Mouse (Mus musculus) midbrain, embryonic 11.5 days (tissue): ENCODE data around the gene Pth1r. TPM values are rescaled to one million over a fixed set of nuclear protein-coding genes. Genes with fewer than 3 reads are reported as not detected.
"Not testable (repeated sequence)": the region's sequence is repeated elsewhere in the genome, so short reads cannot be mapped to it uniquely, and the experiment has no call there.

ENCODE experiments used
- ATAC-seq: fragments of 200-750 bp; cut with Nextera tagmentation; 2 replicates; pipeline ENCODE4 v1.8.0; 2017; ENCODE audit warnings: moderate TSS enrichment, moderate library complexity; ENCODE audit not compliant: low FRiP score
- DNase-seq: peaks from one replicate; pipeline ENCODE4 v3.0.0; 2015; ENCODE audit warnings: low spot score; ENCODE audit errors: missing footprints
- H3K27ac ChIP-seq: fragments of 300-500 bp; sonication (generic); 2 replicates; pipeline ENCODE4 v1.5.1; 2014; ENCODE audit warnings: low read depth, low read length
- H3K27me3 ChIP-seq: fragments of 300-500 bp; sonication (generic); 2 replicates; pipeline ENCODE4 v1.6.1; 2014; ENCODE audit warnings: mild to moderate bottlenecking, low read length, moderate library complexity, mixed read lengths; ENCODE audit not compliant: control insufficient read depth, insufficient read depth
- H3K36me3 ChIP-seq: fragments of 300-500 bp; sonication (generic); 2 replicates; pipeline ENCODE4 v1.6.1; 2014; ENCODE audit warnings: mild to moderate bottlenecking, low read length, moderate library complexity, mixed read lengths; ENCODE audit not compliant: control insufficient read depth, insufficient read depth
- H3K4me1 ChIP-seq: fragments of 300-500 bp; sonication (generic); 2 replicates; pipeline ENCODE4 v1.6.1; 2014; ENCODE audit warnings: low read length; ENCODE audit not compliant: control insufficient read depth, insufficient read depth
- H3K4me2 ChIP-seq: fragments of 300-500 bp; sonication (generic); 2 replicates; pipeline ENCODE4 v1.6.1; 2014; ENCODE audit warnings: mild to moderate bottlenecking, moderate library complexity
- H3K4me3 ChIP-seq: fragments of 300-500 bp; sonication (generic); 2 replicates; pipeline ENCODE4 v1.5.1; 2014; ENCODE audit warnings: low read depth, low read length
- H3K9ac ChIP-seq: fragments of 300-500 bp; sonication (generic); 2 replicates; pipeline ENCODE4 v1.6.1; 2014; ENCODE audit warnings: low read length
- H3K9me3 ChIP-seq: fragments of 300-500 bp; sonication (generic); 2 replicates; pipeline ENCODE4 v1.6.1; 2016; ENCODE audit warnings: low read length; ENCODE audit not compliant: control insufficient read depth
- WGBS: fragments of 180-500 bp; shearing (Covaris S2); extraction: QIAGEN DNeasy Blood & Tissue Kit; methylation state at CpG from one replicate; pipeline ENCODE4 v1.1.7; 2014; 5-methylcytosine and 5-hydroxymethylcytosine counted together
- polyA plus RNA-seq: library from polyadenylated mRNA; unstranded; fragments of >200 nt; fragmentation: Nextera tagmentation; extraction: Ambion mirVana; gene quantifications from 2 replicates; pipeline ENCODE4 v1.2.1, GENCODE M21; 2014

The Pth1r gene
- polyA plus RNA-seq, 1 experiment from 2014 or later = 20.3 TPM

- ATAC-seq = no peak
- H3K4me3 ChIP-seq = no peak overlapping the region
- no peaks in the 10 kb centered on the region for H3K27me3 ChIP-seq
- H3K9me3 ChIP-seq = no peaks in the 10 kb centered on the region
- 0 out of 2 replicates have a peak, but pooled peaks cover 2% of the 10 kb centered on the region for H3K4me1 ChIP-seq
- no peak overlapping the region for H3K27ac ChIP-seq
- H3K9ac ChIP-seq = no peak overlapping the region
- WGBS = 91% methylated on average over 8 of the region's 8 CpGs
- DNase-seq = no peak
- H3K4me2 ChIP-seq = no peak overlapping the region
- H3K36me3 ChIP-seq = no peaks in the 10 kb centered on the region
Measured at GRCm38 (mm10) chr9:110685187-110685586, 61.8 kb downstream of the Pth1r start.

- 73% methylated on average over 6 of the region's 6 CpGs for WGBS
- no peak overlapping the region for H3K9ac ChIP-seq
Measured at GRCm38 (mm10) chr9:110684100-110684831, 62.7 kb downstream of the Pth1r start.

GRCm38 (mm10) chr9:110683574-110684099 is 63.3 kb downstream of the Pth1r start:
- no peaks in the 10 kb centered on the region for H3K9me3 ChIP-seq
- 72% methylated on average over 4 of the region's 4 CpGs for WGBS
- DNase-seq = no peak
- no peaks in the 10 kb centered on the region for H3K36me3 ChIP-seq
- no peak overlapping the region for H3K27ac ChIP-seq
- H3K4me2 ChIP-seq = no peak overlapping the region
- no peak overlapping the region for H3K4me3 ChIP-seq
- no peaks in the 10 kb centered on the region for H3K27me3 ChIP-seq
- no peak for ATAC-seq
- H3K9ac ChIP-seq = no peak overlapping the region
- H3K4me1 ChIP-seq = 0 out of 2 replicates have a peak, but pooled peaks cover 2% of the 10 kb centered on the region

More at GRCm38 (mm10) chr9:110684100-110684831, 62.7 kb downstream of the Pth1r start:
- 0 out of 2 replicates have a peak, but pooled peaks cover 2% of the 10 kb centered on the region for H3K4me1 ChIP-seq
- no peak for ATAC-seq
- H3K27ac ChIP-seq = no peak overlapping the region
- H3K4me2 ChIP-seq = no peak overlapping the region
- H3K36me3 ChIP-seq = no peaks in the 10 kb centered on the region
- no peaks in the 10 kb centered on the region for H3K27me3 ChIP-seq
- no peaks in the 10 kb centered on the region for H3K9me3 ChIP-seq
- no peak overlapping the region for H3K4me3 ChIP-seq
- DNase-seq = no peak

- 87% methylated on average over 3 of the region's 3 CpGs for WGBS
- ATAC-seq, H3K4me1 ChIP-seq: not testable (repeated sequence)
Measured at GRCm38 (mm10) chr9:110682697-110683096, 64.2 kb downstream of the Pth1r start.

GRCm38 (mm10) chr9:110682255-110682654 is 64.7 kb downstream of the Pth1r start:
- Histone ChIP-seq H3K27me3 (no peaks in the 10 kb centered on the region), H3K9ac (no peak overlapping the region), H3K36me3 (no peaks in the 10 kb centered on the region), H3K27ac (no peak overlapping the region), H3K4me3 (no peak overlapping the region), H3K4me2 (no peak overlapping the region), H3K4me1 (0 out of 2 replicates have a peak, but pooled peaks cover 2% of the 10 kb centered on the region), H3K9me3 (no peaks in the 10 kb centered on the region)
- no peak for DNase-seq
- ATAC-seq = no peak
- 83% methylated on average over 5 of the region's 5 CpGs for WGBS

More at GRCm38 (mm10) chr9:110682697-110683096, 64.2 kb downstream of the Pth1r start:
- not testable (repeated sequence) for H3K4me3 ChIP-seq, H3K9ac ChIP-seq, H3K27ac ChIP-seq, DNase-seq, H3K36me3 ChIP-seq, H3K4me2 ChIP-seq, H3K9me3 ChIP-seq, H3K27me3 ChIP-seq

GRCm38 (mm10) chr9:110681817-110682216 is 65.1 kb downstream of the Pth1r start:
- WGBS = 74% methylated on average over 9 of the region's 9 CpGs

GRCm38 (mm10) chr9:110680736-110681507 is 66.0 kb downstream of the Pth1r start:
- Histone ChIP-seq H3K27me3 (no peaks in the 10 kb centered on the region), H3K4me2 (no peak overlapping the region), H3K4me3 (no peak overlapping the region), H3K9me3 (no peaks in the 10 kb centered on the region), H3K36me3 (no peaks in the 10 kb centered on the region), H3K27ac (no peak overlapping the region; the same call in 1 of the 2 replicates), H3K4me1 (0 out of 2 replicates have a peak, but pooled peaks cover 2% of the 10 kb centered on the region), H3K9ac (no peak overlapping the region)
- no peak for ATAC-seq
- WGBS = 88% methylated on average over 7 of the region's 7 CpGs
- DNase-seq = no peak

More at GRCm38 (mm10) chr9:110681817-110682216, 65.1 kb downstream of the Pth1r start:
- Histone ChIP-seq H3K36me3 (no peaks in the 10 kb centered on the region), H3K4me1 (0 out of 2 replicates have a peak, but pooled peaks cover 2% of the 10 kb centered on the region), H3K27ac (no peak overlapping the region), H3K9ac (no peak overlapping the region), H3K27me3 (no peaks in the 10 kb centered on the region), H3K9me3 (no peaks in the 10 kb centered on the region), H3K4me2 (no peak overlapping the region), H3K4me3 (no peak overlapping the region)
- DNase-seq = no peak
- ATAC-seq = peak; percentile 46; the same call in 1 of the 2 replicates

- Histone ChIP-seq H3K4me2 (no peak overlapping the region), H3K36me3 (no peaks in the 10 kb centered on the region), H3K27me3 (no peaks in the 10 kb centered on the region), H3K4me1 (peaks cover 2% of the 10 kb centered on the region; the same call in 1 of the 2 replicates), H3K9ac (no peak overlapping the region), H3K27ac (no peak overlapping the region), H3K4me3 (no peak overlapping the region), H3K9me3 (no peaks in the 10 kb centered on the region)
- no peak for ATAC-seq
- 66% methylated on average over 5 of the region's 5 CpGs for WGBS
- DNase-seq = no peak
Measured at GRCm38 (mm10) chr9:110678886-110679285, 68.1 kb downstream of the Pth1r start.
